Mouse (Mus musculus) mouse embryonic stem cell (cell line): ENCODE results near the gene Tmem258.
"Not testable (repeated sequence)": the region's sequence is repeated elsewhere in the genome, so short reads cannot be mapped to it uniquely, and the experiment has no call there.

Source experiments
- in situ Hi-C, 2 experiments: fragments of 300-500 bp; cut with MboI; formaldehyde crosslinking; loops; 1 replicate in 1 of 2; 3 replicates in 1 of 2; pipeline ENCODE4 v1.14.3; 2019 to 2020; ENCODE audit warnings: low sequenced_read_pairs in 2 of 2, low pct_unique_long_range_greater_than_20kb in 1 of 2, mixed read lengths in 1 of 2; ENCODE audit not compliant: unreplicated experiment in 1 of 2

The Tmem258 gene

DNA sequence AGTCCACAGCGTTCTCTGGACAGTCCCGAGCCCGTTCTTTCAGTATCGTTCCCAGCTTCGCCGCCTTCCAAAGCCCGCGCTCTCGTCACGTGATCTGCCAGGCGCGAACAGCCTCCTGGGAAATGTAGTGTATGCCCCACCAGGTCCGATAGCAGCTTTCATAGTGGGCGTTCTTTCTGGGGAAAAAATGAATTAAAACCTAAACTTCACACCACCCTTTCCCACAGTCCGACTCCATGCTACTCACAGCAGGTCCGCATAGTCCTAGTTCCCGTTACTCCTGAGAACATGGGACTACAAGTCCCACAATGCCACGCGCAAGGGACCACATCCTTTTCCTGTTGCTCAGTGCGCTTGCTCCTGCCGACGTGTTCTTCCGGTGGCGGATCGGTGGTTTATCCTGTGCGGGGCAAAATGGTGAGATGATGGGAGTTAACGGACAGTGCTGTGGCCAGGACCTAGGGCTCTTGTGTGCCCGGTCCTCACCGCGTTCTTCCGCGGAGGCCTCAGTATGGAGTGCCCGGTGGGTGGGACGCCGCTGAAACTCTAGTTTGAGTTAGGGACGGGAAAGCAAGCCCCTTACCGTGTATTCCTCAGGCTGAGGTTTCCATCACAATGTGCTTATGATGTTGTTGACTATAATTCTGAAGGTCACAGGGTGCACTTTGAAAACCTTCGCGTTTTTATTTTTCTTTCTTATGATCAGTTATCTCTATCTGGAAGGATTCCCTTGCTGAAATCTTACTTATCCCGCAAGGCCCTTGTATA, at the start of gene Tmem258, which contains the start of gene Fen1:
Tmem258 (plus strand) TSS at position 167 of the 768 bp plus-strand sequence.
Fen1 (minus strand) TSS at position 322 of the 768 bp plus-strand sequence.
- in situ Hi-C loops: no loop called here

DNA sequence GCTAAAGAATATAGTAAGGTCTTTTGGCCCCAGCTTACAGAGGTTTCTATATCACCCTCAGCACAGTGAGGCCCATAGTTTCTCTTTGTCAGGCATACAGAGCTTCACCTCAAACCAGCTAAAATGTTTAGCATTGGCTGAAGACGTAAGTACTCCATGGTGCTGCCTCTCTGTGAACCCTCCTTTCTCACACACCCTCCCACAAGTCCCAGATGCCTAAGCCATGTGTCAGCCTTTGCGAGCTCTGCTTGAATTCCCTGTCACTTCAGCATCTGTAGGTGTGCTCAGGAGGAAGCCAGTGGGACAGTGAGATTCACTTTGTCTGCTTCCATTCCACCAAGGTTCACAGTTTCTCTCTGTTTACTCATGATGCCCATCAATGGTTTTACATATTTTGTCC, 46.1 kb upstream of the Tmem258 start:
- in situ Hi-C loops: no loop called here

DNA sequence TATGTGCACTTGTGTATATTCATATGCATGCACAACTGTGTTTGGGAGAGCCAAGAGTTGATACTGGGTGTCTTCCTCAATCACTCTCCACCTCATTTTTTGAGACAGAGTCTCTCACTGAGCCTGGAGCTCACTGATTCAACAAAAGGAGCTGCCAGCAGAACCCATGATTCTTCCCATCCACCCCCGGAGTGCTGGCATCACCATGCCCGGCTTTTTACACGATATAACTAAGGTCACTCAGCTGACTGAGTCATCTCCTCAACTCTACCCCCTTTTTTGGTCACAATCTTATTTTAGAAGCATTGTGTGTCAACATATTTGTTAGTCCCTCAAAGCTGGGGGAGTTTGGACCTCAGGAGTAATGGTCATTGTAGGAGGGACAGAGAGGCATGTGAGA, 39.9 kb upstream of the Tmem258 start:
- in situ Hi-C loops: no loop called here

DNA sequence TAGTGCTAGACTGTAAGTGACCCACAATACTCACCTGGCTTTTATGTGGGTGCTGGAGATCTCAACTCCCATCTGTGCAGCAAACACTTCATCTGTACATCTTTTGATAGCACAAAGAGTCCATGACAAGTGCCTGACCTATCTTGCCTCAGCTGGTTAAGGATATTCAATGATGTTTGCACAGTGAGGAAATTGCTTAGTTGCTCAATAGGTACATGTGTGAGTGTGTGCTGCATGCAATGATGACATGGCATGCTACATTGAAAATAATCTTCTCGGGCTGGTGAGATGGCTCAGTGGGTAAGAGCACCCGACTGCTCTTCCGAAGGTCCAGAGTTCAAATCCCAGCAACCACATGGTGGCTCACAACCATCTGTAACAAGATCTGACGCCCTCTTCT, 37.9 kb upstream of the Tmem258 start:
- in situ Hi-C loops: not testable (repeated sequence)

DNA sequence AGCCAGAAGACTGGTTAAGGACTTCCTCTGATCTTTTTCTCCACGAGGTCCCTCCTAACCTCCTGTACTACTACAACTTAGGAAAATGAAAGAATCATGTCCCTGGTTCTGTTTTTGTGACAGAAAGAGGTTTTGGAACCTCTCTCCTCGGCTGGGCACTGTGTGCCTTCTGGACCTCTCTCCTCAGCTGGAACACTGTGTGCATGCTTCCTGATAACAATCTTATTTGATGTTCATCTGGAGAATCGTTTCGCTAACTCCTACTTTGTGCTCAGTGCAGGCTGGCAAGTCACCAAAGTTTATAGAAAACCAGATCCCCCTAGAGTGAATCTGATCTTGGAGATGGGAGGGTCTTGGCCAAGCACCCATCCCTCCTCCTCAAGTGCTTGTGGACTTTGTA, 36.7 kb upstream of the Tmem258 start:
- in situ Hi-C loops: no loop called here

DNA sequence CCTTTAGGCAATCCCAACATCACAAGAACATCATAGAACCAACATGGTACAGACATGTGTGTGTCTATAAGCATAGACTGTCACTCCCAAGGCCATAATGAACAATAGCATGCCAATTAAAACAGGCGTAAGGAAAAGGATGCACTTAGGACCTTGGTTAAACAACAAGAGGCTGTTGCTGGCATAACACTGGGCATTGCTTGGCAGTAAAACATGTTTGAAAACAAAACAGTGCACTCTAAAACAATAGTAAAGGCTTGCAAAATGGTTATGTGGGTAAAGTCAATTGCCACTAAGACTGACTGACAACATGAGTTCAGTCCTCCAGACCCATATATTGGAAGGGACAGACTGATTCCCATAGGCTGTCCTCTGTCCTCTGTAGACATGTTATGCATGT, 35.9 kb upstream of the Tmem258 start:
- in situ Hi-C loops: no loop called here

DNA sequence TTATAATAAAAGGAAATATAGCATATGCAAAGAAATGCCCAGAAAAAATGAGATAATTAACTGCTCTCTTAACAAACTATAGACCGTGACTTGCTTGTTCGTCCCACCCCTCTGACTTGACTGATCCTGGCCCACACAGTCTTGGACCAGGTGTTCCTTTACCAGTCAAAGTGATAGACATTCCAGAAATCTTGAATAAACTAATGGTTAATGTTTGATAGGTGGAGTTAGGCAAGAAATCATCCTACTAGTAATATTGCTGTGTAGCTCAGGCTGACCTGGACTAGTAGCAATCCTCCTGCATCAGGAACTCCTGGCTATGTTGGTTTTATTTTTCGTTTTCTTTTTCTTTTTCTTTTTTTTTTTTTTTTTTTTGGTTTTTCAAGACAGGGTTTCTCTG, 35.4 kb upstream of the Tmem258 start:
- in situ Hi-C loops: no loop called here

DNA sequence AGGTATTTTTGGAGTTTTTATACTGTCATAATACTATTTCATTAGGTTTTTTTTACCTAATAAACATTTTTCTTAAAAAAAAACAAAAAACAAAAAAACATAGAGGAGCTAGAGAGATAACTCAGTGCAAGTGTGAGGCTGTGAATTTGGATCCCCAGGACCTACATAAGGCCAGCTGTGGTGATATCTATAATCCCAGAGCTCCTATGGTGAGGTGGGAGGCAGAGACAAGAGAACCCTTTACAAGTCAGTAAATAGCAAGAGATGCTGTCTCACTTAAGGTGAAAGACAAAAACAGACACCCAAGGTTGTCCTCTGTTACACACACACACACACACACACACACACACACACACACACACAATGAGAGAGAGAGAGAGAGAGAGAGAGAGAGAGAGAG, 34.6 kb upstream of the Tmem258 start:
- in situ Hi-C loops: no loop called here

DNA sequence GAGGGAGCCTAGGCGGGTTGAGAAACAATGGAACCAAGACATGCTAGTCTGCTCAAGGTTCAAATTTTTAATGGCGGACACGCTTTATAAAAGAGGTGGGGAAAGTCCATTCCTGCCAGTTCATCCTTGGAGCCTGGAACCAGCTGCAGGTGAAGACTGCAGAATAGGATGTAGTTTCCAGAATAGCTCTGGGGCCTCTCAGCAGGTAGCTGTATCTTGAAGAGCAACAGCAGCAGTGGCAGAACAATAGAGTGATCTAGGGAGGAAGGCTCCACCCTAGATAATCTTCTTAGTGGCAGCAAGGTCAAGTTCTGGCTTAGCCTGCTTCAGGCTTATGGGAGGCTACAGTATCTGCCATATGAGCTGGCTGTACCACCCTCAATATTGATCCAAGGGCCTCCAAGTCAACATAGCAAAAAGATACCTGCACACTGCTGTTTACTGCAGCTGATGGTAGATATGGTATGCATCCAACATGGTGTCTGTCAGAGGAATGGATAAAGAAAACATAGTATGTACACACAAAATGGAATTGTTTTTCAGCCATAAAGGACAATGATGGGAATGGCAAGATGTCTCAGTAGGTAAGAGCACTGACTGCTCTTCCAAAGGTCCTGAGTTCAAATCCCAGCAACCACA, 34.0 kb upstream of the Tmem258 start:
- in situ Hi-C loops: not testable (repeated sequence)

DNA sequence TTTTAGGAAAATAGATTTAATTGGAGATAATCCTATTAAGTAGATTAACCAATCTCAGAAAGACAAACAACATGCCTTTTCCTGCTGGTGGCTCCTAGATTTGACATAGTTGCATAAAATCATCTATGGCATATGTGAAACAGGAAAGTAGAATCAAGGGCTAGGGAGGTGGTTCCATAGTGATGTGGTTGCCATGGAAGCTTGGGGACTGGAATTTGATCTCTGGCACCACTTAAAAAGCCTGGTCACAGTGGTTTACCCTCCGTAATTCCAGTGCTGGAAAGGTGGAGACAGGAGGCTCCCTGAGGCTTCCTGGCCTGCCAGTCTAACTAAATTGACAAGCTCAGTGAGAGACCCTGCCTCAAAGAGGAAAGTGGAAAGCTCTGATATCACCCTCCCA, 33.3 kb upstream of the Tmem258 start:
- in situ Hi-C loops: no loop called here

DNA sequence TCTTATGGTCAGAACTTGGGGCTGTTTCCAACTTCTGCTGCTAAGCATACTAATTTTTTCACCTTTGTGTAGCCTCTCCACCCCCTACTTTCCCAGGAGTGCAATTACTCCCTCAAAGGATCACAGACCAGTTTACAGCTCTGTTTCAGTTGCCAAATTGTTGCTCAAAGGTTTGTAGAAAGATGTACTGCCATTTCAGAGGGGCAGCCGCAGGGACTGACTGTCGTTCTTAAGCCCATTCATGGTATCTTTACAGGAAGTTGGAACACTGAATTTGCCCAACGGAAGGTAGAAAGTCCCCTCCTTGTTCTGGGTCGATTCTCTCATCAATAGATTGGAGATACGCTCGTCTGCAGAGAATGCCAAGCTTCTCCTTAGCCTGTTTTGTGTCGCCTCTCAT, 32.5 kb upstream of the Tmem258 start:
- in situ Hi-C loops: no loop called here

DNA sequence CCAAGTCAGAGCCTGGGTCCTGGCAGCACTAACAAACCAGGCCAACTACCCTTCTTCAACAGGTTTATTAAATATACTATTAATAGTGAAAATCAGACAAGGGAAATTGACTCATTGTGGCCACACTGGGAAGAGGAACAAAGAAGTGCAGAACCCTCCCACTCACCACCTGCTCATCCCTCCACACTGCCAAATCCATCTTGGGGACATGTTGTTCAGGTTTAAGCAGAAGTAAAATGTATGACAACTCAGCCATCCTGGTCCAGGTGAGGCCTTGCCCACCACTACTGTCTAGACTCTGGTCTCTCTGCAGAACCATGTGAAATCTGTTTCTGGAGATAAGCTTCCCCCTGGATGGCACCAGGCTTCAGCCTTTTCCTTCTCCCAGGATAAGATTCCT, 32.0 kb upstream of the Tmem258 start:
- in situ Hi-C loops: no loop called here

DNA sequence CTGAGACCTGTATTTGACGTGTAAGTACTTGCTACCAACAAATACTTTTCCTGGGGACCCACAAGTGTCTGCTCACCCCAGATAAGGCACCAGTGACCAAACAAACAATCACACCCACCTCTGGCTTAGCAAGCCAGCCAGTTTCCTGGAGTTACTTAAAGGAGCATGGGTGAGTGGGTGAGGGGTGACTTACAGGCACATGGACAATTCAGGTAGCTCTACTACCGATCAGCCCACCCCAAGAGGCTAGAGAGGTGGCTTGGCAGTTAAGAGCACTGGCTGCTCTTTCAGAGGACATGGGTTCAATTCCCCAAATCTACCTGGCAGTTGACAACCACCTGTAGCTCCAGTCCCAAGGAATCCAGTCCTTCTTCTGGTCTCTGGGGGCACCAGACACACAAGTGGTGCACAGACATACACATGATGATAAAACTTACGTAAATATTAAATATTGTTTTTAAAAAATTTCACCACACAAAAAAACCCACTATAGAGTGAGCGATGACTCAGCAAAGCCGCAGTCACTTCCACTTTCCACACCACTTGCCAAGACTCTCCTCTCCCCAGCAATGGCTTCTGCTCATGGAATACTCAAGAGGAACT, 30.6 kb upstream of the Tmem258 start:
- in situ Hi-C loops: no loop called here

DNA sequence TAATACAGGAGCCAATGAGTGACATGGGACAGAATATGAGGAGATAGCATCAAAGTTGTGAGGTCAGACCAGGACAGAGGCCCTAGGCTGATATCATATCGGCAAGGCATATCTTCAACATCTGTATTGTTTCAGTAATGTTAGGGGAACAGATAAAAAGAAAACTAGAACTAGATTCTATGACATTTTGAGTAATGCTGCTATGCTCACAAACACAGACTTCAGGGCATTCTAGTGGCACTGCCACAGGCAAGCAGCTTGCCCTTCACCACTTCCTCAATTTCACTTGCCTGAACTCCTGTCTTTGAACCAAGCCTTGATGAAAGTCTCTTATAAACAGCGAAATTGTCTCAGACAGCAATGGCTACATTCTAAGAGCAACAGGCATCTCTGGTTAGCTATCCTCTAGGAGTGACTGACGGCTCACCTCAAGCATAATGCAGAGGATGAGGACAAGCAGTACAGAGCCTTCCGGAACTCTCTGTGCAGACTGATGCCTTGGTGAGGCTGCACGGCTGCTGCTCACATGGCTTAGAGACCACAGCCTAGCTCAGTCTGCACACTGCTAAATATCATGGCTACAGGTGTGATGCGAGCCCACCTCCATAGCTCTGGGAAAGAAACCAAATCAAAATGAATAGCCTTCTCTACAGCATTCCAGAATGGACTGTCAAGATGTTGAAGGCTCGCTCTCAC, 29.8 kb upstream of the Tmem258 start:
- in situ Hi-C loops: no loop called here

DNA sequence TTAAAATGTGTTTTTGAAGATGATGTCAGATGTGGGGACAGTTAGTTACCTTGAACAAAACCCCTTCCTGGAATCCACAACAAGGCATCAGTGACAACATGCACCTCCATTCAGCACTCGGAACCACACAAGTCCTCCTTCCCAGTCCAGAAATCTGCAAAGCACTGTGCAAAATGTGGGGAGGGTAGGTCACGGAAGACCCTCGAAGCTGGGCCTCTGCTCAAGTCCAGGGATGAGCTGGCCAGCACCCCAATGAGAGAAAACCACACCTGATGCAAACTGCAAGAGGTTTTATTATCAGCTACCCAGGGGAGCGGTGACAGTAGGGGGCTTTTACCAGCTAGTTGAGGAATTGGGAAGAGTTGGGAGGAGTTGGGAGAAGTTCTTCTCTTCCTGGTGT, 28.9 kb upstream of the Tmem258 start:
- in situ Hi-C loops: no loop called here

DNA sequence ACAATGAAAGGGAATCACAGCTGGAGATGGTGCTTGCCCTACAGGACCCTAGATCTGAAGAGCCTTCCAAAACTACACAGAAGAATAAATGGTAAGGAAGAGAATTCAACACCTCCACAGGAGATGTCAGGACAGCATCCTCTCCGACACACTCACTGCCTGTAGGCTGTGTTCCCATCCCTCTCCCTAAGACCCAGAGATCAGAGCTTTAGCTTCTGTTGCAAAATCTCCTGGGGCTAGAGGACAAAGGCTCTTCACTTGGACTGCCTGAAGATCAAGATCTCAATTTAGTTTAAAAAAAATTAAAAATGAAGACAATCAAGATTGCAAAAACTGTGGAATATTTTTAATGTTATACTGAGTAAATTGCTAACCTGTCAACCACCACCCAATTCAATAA, 27.3 kb upstream of the Tmem258 start:
- in situ Hi-C loops: no loop called here

DNA sequence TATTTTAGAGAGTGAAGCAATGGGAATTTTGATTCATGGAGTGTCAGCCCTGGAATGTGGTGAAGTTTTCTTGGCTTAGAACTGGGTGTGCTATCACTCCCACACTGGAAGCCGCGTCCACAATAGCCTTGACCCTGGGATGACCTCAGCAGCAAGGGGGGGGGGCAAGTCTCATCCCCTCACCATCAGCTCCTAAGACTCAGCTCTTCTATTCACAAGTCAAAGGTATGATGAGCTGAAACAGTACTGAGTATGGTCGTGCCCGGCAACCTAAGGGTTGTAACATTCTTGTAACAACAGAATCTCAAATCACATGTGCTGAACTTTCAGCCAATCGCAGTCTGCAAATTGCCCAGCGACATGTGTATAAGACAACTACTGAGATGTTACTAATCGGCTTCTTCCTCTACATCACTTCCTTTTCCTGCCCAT, 26.9 kb upstream of the Tmem258 start:
- in situ Hi-C loops: no loop called here

DNA sequence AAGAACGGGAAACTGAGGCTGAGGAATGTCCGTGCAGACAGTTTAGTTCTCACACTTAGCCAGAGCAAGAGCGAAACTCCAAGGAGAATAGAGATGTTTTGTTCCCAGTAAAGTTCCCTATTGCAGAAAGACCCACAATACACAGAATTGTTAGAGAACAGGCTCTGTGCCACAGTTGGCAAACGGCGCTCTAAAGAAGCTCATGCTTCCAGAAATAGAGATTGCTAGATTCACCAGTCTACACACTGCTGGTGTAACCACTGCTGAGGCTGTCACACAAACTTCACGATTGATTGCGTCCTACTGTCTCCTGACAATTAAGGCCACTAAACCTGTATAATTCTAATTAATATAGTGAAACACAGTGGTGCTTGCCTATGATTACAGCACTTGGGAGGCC, 22.6 kb upstream of the Tmem258 start:
- in situ Hi-C loops: no loop called here

DNA sequence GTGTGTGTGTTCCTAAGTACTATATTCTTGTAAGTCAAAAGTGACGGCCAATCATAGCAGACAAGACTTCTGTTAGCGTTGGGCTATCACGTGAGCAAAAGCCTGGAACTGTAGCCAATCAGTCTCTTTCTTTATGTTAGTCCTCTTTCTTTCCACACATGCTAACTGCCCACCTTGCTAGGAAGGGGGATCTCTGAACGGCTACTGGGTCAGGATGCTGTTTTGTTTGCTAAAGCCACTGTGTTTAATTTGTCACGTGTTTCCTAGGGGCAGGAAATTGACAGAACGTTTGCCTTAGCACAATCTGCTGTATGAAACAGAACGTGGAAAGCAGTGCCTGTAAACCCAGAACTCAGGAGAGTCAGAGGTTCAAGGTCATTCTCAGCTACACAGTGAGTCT, 21.7 kb upstream of the Tmem258 start:
- in situ Hi-C loops: no loop called here
